Mouse (Mus musculus) cerebellum, postnatal 4 days (tissue): ENCODE results near the gene Tmem232.
"Not testable (repeated sequence)": the region's sequence is repeated elsewhere in the genome, so short reads cannot be mapped to it uniquely, and the experiment has no call there.

Source experiments
- DNase-seq, 2 experiments: peaks; one replicate each; pipeline ENCODE4 v3.0.0; 2022; ENCODE audit warnings: low spot score in 2 of 2, mixed read lengths in 1 of 2

Tmem232 gene

DNA sequence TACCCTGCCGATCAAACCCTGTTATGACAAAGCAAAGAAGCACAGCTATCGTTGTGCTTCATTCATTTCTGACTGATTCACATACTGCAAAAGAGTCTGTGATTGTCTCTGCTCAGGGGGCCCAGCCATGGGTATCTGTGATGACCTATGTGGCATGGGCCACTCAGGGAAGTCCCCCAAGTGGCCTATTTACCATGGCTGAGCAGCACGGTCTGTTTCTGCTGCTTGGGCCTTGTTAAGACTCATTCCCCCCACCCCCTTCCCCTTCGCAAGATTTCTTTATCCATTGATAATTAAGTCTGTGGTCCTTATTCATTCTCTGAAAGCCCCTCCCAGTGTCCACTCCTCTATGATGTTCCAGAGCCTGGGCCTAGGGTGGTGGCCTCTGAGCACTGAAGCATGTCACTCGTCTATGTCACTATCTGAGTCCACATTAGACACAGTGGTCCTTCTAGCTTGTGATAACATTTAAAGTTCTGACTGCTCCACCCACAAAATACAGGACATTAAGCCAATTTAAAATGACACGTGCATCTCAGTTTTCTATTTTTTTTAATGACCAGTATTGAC, 315.1 kb downstream of the Tmem232 start:
- DNase-seq: no peak

DNA sequence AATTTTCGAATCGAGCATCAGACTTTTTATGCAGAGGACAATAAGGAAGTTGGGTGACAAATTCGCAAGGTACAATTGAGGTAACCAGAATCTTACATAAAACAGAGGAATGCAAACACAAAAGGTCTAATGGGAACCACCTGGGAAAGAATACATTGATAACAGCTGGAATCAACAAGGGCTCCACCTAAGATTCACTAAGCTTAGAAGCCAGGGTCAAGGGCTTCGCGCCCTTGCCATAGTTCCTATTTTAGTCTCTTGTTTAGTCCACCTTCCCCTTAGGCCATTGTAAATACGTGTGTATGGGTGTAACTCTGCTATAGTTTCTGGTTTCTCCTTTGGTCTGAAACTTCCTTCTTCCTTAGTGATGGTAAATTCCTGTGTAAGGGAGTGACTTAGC, 318.9 kb downstream of the Tmem232 start:
- DNase-seq: not testable (repeated sequence)
